Mouse (Mus musculus) olfactory bulb, adult 2 months (tissue): ENCODE results near the gene Marveld3. TPM values are rescaled to one million over a fixed set of nuclear protein-coding genes. Genes with fewer than 3 reads are reported as not detected.

Experiments used
- H3K27ac ChIP-seq: fragments of 200-500 bp; 2 replicates; pipeline ENCODE4 v1.5.1; 2012; ENCODE audit warnings: low read depth, low read length; ENCODE audit not compliant: insufficient read depth
- H3K4me1 ChIP-seq: fragments of 200-500 bp; 2 replicates; pipeline ENCODE4 v1.6.1; 2012; ENCODE audit warnings: low read length; ENCODE audit not compliant: control insufficient read depth, insufficient read depth
- H3K4me3 ChIP-seq: fragments of 200-500 bp; 2 replicates; pipeline ENCODE4 v1.5.1; 2012; ENCODE audit warnings: mild to moderate bottlenecking, low read depth, low read length, moderate library complexity; ENCODE audit not compliant: insufficient read depth
- CTCF ChIP-seq: fragments of 200-500 bp; IDR thresholded peaks from 2 replicates; pipeline ENCODE4 v1.5.1; 2012; ENCODE audit warnings: low read depth, mild to moderate bottlenecking, low read length, moderate library complexity; ENCODE audit not compliant: insufficient read depth
- POLR2A ChIP-seq: fragments of 200-500 bp; IDR thresholded peaks from 2 replicates; pipeline ENCODE4 v1.6.1; 2012; ENCODE audit warnings: mild to moderate bottlenecking, low read depth, low read length, moderate library complexity; ENCODE audit not compliant: insufficient read depth
- WGBS: fragments of 180-500 bp; shearing (Covaris S2); methylation state at CpG from one replicate; pipeline ENCODE4 v1.1.7; 2018; 5-methylcytosine and 5-hydroxymethylcytosine counted together
- polyA plus RNA-seq: library from polyadenylated mRNA; stranded (reverse); fragments of >200 nt; gene quantifications from 2 replicates; pipeline ENCODE4 v1.2.4, GENCODE M21; 2012; ENCODE audit warnings: low replicate concordance; ENCODE audit not compliant: missing spikeins, insufficient read depth, insufficient read length

Marveld3 gene
- polyA plus RNA-seq, 1 experiment = not detected

- WGBS = 90% methylated on average over 4 of the region's 4 CpGs
- no peaks in the 10 kb centered on the region for H3K4me1 ChIP-seq
- H3K27ac ChIP-seq = no peak overlapping the region
- TF ChIP-seq POLR2A (no peak), CTCF (no peak)
- H3K4me3 ChIP-seq = no peak overlapping the region
Observed at GRCm38 (mm10) chr8:109972901-109973300, 10.9 kb upstream of the Marveld3 start.

- Histone ChIP-seq H3K4me3 (no peak overlapping the region), H3K27ac (no peak overlapping the region), H3K4me1 (no peaks in the 10 kb centered on the region)
- TF ChIP-seq POLR2A = no peak
- no peak for TF ChIP-seq CTCF
- 1% methylated on average over 9 of the region's 9 CpGs for WGBS
Observed at GRCm38 (mm10) chr8:109970323-109970722, 8.3 kb upstream of the Marveld3 start.

- Histone ChIP-seq H3K4me3 (no peak overlapping the region), H3K4me1 (no peaks in the 10 kb centered on the region), H3K27ac (no peak overlapping the region)
- TF ChIP-seq CTCF = no peak
- TF ChIP-seq POLR2A = no peak
- 69% methylated on average over 10 of the region's 10 CpGs for WGBS
Observed at GRCm38 (mm10) chr8:109968837-109969236, 6.8 kb upstream of the Marveld3 start.

GRCm38 (mm10) chr8:109964106-109964505, 2.1 kb upstream of the Marveld3 start:
- no peak overlapping the region for H3K4me3 ChIP-seq
- no peak overlapping the region for H3K27ac ChIP-seq
- H3K4me1 ChIP-seq = peaks cover 8% of the 10 kb centered on the region; the same call in 1 of the 2 replicates
- 84% methylated on average over 4 of the region's 4 CpGs for WGBS
- TF ChIP-seq CTCF (no peak), POLR2A (no peak)

- WGBS = 72% methylated on average over 13 of the region's 13 CpGs
- TF ChIP-seq POLR2A (no peak), CTCF (no peak)
- H3K4me3 ChIP-seq = no peak overlapping the region
- H3K27ac ChIP-seq = no peak overlapping the region
- H3K4me1 ChIP-seq = peaks cover 10% of the 10 kb centered on the region; the same call in 1 of the 2 replicates
Observed at GRCm38 (mm10) chr8:109963421-109963820, 1.4 kb upstream of the Marveld3 start.

- Histone ChIP-seq H3K27ac (no peak overlapping the region), H3K4me1 (peaks cover 15% of the 10 kb centered on the region), H3K4me3 (no peak overlapping the region)
- WGBS = 82% methylated on average over 9 of the region's 9 CpGs
- TF ChIP-seq CTCF (no peak), POLR2A (no peak)
Observed at GRCm38 (mm10) chr8:109962896-109963295, 893 bp upstream of the Marveld3 start.

GRCm38 (mm10) chr8:109959112-109959511, 2.9 kb downstream of the Marveld3 start:
- WGBS = 93% methylated on average over 4 of the region's 4 CpGs
- no peak for TF ChIP-seq CTCF
- no peak for TF ChIP-seq POLR2A

GRCm38 (mm10) chr8:109958036-109958655, 3.9 kb downstream of the Marveld3 start:
- TF ChIP-seq CTCF = no peak
- TF ChIP-seq POLR2A = no peak
- 35% methylated on average over 12 of the region's 12 CpGs for WGBS
- no peak overlapping the region for H3K4me3 ChIP-seq
- H3K27ac ChIP-seq = no peak overlapping the region
- peaks cover 34% of the 10 kb centered on the region for H3K4me1 ChIP-seq

More at GRCm38 (mm10) chr8:109959112-109959511, 2.9 kb downstream of the Marveld3 start:
- no peak overlapping the region for H3K4me3 ChIP-seq
- peaks cover 32% of the 10 kb centered on the region for H3K4me1 ChIP-seq
- no peak overlapping the region for H3K27ac ChIP-seq

- Histone ChIP-seq H3K27ac (peak overlapping the region; percentile 48), H3K4me3 (no peak overlapping the region), H3K4me1 (peaks cover 34% of the 10 kb centered on the region)
- 18% methylated on average over 16 of the region's 16 CpGs for WGBS
- TF ChIP-seq POLR2A (no peak), CTCF (no peak)
Observed at GRCm38 (mm10) chr8:109957167-109958028, 4.6 kb downstream of the Marveld3 start.
